Mouse (Mus musculus) midbrain, embryonic 16.5 days (tissue): ENCODE measurements at regions not wholly inside any gene's neighbourhood (a gene's known extent, or its start where the extent isn't known, plus 50 kb on each side); places are given as distances from the start of the nearest gene placed in this dataset.

ENCODE experiments used
- ATAC-seq: fragments of 200-750 bp; cut with Nextera tagmentation; 2 replicates; pipeline ENCODE4 v1.8.0; 2017; ENCODE audit warnings: moderate TSS enrichment
- H3K27ac ChIP-seq: fragments of 300-500 bp; sonication (generic); 2 replicates; pipeline ENCODE4 v1.5.1; 2014; ENCODE audit warnings: mild to moderate bottlenecking, low read length, mixed read lengths
- H3K27me3 ChIP-seq: fragments of 300-500 bp; sonication (generic); 2 replicates; pipeline ENCODE4 v1.6.1; 2014; ENCODE audit warnings: low read depth, low read length, mixed read lengths; ENCODE audit not compliant: control insufficient read depth, insufficient read depth
- H3K36me3 ChIP-seq: fragments of 300-500 bp; sonication (generic); 2 replicates; pipeline ENCODE4 v1.6.1; 2014; ENCODE audit warnings: mild to moderate bottlenecking, low read length, moderate library complexity, mixed read lengths; ENCODE audit not compliant: control insufficient read depth, insufficient read depth
- H3K4me1 ChIP-seq: fragments of 300-500 bp; sonication (generic); 2 replicates; pipeline ENCODE4 v1.6.1; 2014; ENCODE audit warnings: mild to moderate bottlenecking, low read length, mixed read lengths; ENCODE audit not compliant: control insufficient read depth, insufficient read depth
- H3K4me2 ChIP-seq: fragments of 300-500 bp; sonication (generic); 2 replicates; pipeline ENCODE4 v1.6.1; 2014; ENCODE audit warnings: mild to moderate bottlenecking, low read length, mixed read lengths
- H3K4me3 ChIP-seq: fragments of 300-500 bp; sonication (generic); 2 replicates; pipeline ENCODE4 v1.5.1; 2014; ENCODE audit warnings: low read depth, mild to moderate bottlenecking, low read length, moderate library complexity, mixed read lengths
- H3K9ac ChIP-seq: fragments of 300-500 bp; sonication (generic); 2 replicates; pipeline ENCODE4 v1.6.1; 2014; ENCODE audit warnings: low read depth, low read length, mixed read lengths
- H3K9me3 ChIP-seq: fragments of 300-500 bp; sonication (generic); replicated peaks from 2 replicates; pipeline ENCODE4 v1.6.1; 2014; ENCODE audit warnings: mild to moderate bottlenecking, low read length, mixed read lengths; ENCODE audit not compliant: control insufficient read depth, poor library complexity, severe bottlenecking
- WGBS: fragments of 180-500 bp; shearing (Covaris S2); extraction: QIAGEN DNeasy Blood & Tissue Kit; methylation state at CpG from one replicate; pipeline ENCODE4 v1.1.7; 2014; 5-methylcytosine and 5-hydroxymethylcytosine counted together

GRCm38 (mm10) chr9:74461084-74461483 lies 350.9 kb downstream of the Wdr72 start:
- WGBS, result 26% methylated on average over 2 of the region's 2 CpGs
- no peak for ATAC-seq
- Histone ChIP-seq H3K9me3 (no peaks in the 10 kb centered on the region), H3K4me3 (no peak overlapping the region), H3K27ac (no peak overlapping the region), H3K9ac (no peak overlapping the region), H3K36me3 (no peaks in the 10 kb centered on the region), H3K27me3 (no peaks in the 10 kb centered on the region), H3K4me2 (no peak overlapping the region), H3K4me1 (0 out of 2 replicates have a peak, but pooled peaks cover 2% of the 10 kb centered on the region)

GRCm38 (mm10) chr9:74476830-74477229 lies 366.7 kb downstream of the Wdr72 start:
- no peaks in the 10 kb centered on the region for H3K4me1 ChIP-seq

GRCm38 (mm10) chr9:74479273-74479672 lies 369.1 kb downstream of the Wdr72 start:
- 0 out of 2 replicates have a peak, but pooled peaks have one; percentile 36 for ATAC-seq
- Histone ChIP-seq H3K9ac (no peak overlapping the region), H3K4me3 (no peak overlapping the region), H3K9me3 (no peaks in the 10 kb centered on the region), H3K27me3 (no peaks in the 10 kb centered on the region), H3K27ac (0 out of 2 replicates have a peak overlapping the region, but pooled peaks have one; percentile 2), H3K4me2 (peak overlapping the region; percentile 19; the same call in 1 of the 2 replicates), H3K36me3 (no peaks in the 10 kb centered on the region), H3K4me1 (no peaks in the 10 kb centered on the region)
- 65% methylated on average over 8 of the region's 8 CpGs for WGBS

More at GRCm38 (mm10) chr9:74476830-74477229, 366.7 kb downstream of the Wdr72 start:
- H3K36me3 ChIP-seq, result no peaks in the 10 kb centered on the region
- no peak for ATAC-seq
- no peak overlapping the region for H3K4me2 ChIP-seq
- no peak overlapping the region for H3K9ac ChIP-seq
- 64% methylated on average over 2 of the region's 2 CpGs for WGBS
- no peaks in the 10 kb centered on the region for H3K9me3 ChIP-seq
- no peaks in the 10 kb centered on the region for H3K27me3 ChIP-seq
- H3K27ac ChIP-seq, result no peak overlapping the region
- H3K4me3 ChIP-seq, result no peak overlapping the region

- no peak overlapping the region for H3K27ac ChIP-seq
- H3K9ac ChIP-seq, result no peak overlapping the region
- WGBS, result 85% methylated on average over 2 of the region's 2 CpGs
- no peak for ATAC-seq
- no peaks in the 10 kb centered on the region for H3K36me3 ChIP-seq
- H3K4me2 ChIP-seq, result no peak overlapping the region
- H3K4me1 ChIP-seq, result no peaks in the 10 kb centered on the region
- H3K4me3 ChIP-seq, result no peak overlapping the region
- H3K9me3 ChIP-seq, result no peaks in the 10 kb centered on the region
- no peaks in the 10 kb centered on the region for H3K27me3 ChIP-seq
Observed at GRCm38 (mm10) chr9:74513887-74514286, 347.8 kb upstream of the Onecut1 start.

GRCm38 (mm10) chr9:74528550-74528949 lies 333.2 kb upstream of the Onecut1 start:
- no peak for ATAC-seq
- 83% methylated on average over 3 of the region's 3 CpGs for WGBS
- Histone ChIP-seq H3K4me2 (no peak overlapping the region), H3K4me3 (no peak overlapping the region), H3K4me1 (peaks cover 9% of the 10 kb centered on the region), H3K27me3 (no peaks in the 10 kb centered on the region), H3K9ac (no peak overlapping the region), H3K36me3 (no peaks in the 10 kb centered on the region), H3K9me3 (no peaks in the 10 kb centered on the region), H3K27ac (no peak overlapping the region)

- 8% methylated on average over 10 of the region's 10 CpGs for WGBS
- 0 out of 2 replicates have a peak, but pooled peaks have one; percentile 51 for ATAC-seq
- no peak overlapping the region for H3K27ac ChIP-seq
- no peaks in the 10 kb centered on the region for H3K27me3 ChIP-seq
- H3K4me2 ChIP-seq, result peak overlapping the region; percentile 45
- H3K36me3 ChIP-seq, result no peaks in the 10 kb centered on the region
- no peak overlapping the region for H3K4me3 ChIP-seq
- H3K4me1 ChIP-seq, result peaks cover 9% of the 10 kb centered on the region
- no peak overlapping the region for H3K9ac ChIP-seq
- H3K9me3 ChIP-seq, result no peaks in the 10 kb centered on the region
Observed at GRCm38 (mm10) chr9:74530317-74530716, 331.4 kb upstream of the Onecut1 start.

GRCm38 (mm10) chr9:74530748-74531147 lies 331.0 kb upstream of the Onecut1 start:
- peak overlapping the region; percentile 45 for H3K4me2 ChIP-seq
- H3K27me3 ChIP-seq, result no peaks in the 10 kb centered on the region
- H3K4me1 ChIP-seq, result peaks cover 9% of the 10 kb centered on the region
- no peak overlapping the region for H3K27ac ChIP-seq
- 0 out of 2 replicates have a peak overlapping the region, but pooled peaks have one; percentile 4 for H3K9ac ChIP-seq
- peak; percentile 73 for ATAC-seq
- H3K36me3 ChIP-seq, result no peaks in the 10 kb centered on the region
- H3K9me3 ChIP-seq, result no peaks in the 10 kb centered on the region
- no peak overlapping the region for H3K4me3 ChIP-seq
- WGBS, result 21% methylated on average over 9 of the region's 9 CpGs

- Histone ChIP-seq H3K4me1 (peaks cover 9% of the 10 kb centered on the region), H3K4me2 (no peak overlapping the region), H3K27me3 (no peaks in the 10 kb centered on the region), H3K4me3 (no peak overlapping the region), H3K27ac (no peak overlapping the region), H3K9me3 (no peaks in the 10 kb centered on the region), H3K36me3 (no peaks in the 10 kb centered on the region), H3K9ac (no peak overlapping the region)
- no peak for ATAC-seq
- 14% methylated on average over 3 of the region's 3 CpGs for WGBS
Observed at GRCm38 (mm10) chr9:74531986-74532385, 329.7 kb upstream of the Onecut1 start.

GRCm38 (mm10) chr9:74534976-74535375 lies 326.7 kb upstream of the Onecut1 start:
- 80% methylated on average over 5 of the region's 5 CpGs for WGBS
- H3K9me3 ChIP-seq, result no peaks in the 10 kb centered on the region
- H3K27me3 ChIP-seq, result no peaks in the 10 kb centered on the region
- H3K36me3 ChIP-seq, result no peaks in the 10 kb centered on the region
- H3K4me1 ChIP-seq, result peaks cover 9% of the 10 kb centered on the region
- H3K27ac ChIP-seq, result no peak overlapping the region
- H3K4me3 ChIP-seq, result no peak overlapping the region
- H3K9ac ChIP-seq, result no peak overlapping the region
- ATAC-seq, result no peak
- H3K4me2 ChIP-seq, result no peak overlapping the region
